Mouse (Mus musculus) liver, embryonic 12.5 days (tissue): ENCODE results near the gene Ap2b1. TPM values are rescaled to one million over a fixed set of nuclear protein-coding genes. Genes with fewer than 3 reads are reported as not detected.

Source experiments
- ATAC-seq: fragments of 200-750 bp; cut with Nextera tagmentation; 2 replicates; pipeline ENCODE4 v1.8.0; 2017; ENCODE audit warnings: moderate number of reproducible peaks, mild to moderate bottlenecking, moderate library complexity
- H3K27ac ChIP-seq: fragments of 300-500 bp; sonication (generic); 2 replicates; pipeline ENCODE4 v1.5.1; 2016; ENCODE audit warnings: mild to moderate bottlenecking
- H3K27me3 ChIP-seq: fragments of 300-500 bp; sonication (generic); replicated peaks from 2 replicates; pipeline ENCODE4 v1.6.1; 2016; ENCODE audit warnings: mild to moderate bottlenecking, moderate library complexity
- H3K36me3 ChIP-seq: fragments of 300-500 bp; sonication (generic); 2 replicates; pipeline ENCODE4 v1.6.1; 2016; ENCODE audit warnings: mild to moderate bottlenecking, moderate library complexity
- H3K4me1 ChIP-seq: fragments of 300-500 bp; sonication (generic); 2 replicates; pipeline ENCODE4 v1.6.1; 2016
- H3K4me2 ChIP-seq: fragments of 300-500 bp; sonication (generic); 2 replicates; pipeline ENCODE4 v1.6.1; 2016; ENCODE audit warnings: mild to moderate bottlenecking, moderate library complexity
- H3K4me3 ChIP-seq: fragments of 300-500 bp; sonication (generic); 2 replicates; pipeline ENCODE4 v1.5.1; 2016; ENCODE audit warnings: mild to moderate bottlenecking, moderate library complexity
- H3K9ac ChIP-seq: fragments of 300-500 bp; sonication (generic); 2 replicates; pipeline ENCODE4 v1.6.1; 2016; ENCODE audit warnings: mild to moderate bottlenecking, moderate library complexity
- H3K9me3 ChIP-seq: fragments of 300-500 bp; sonication (generic); replicated peaks from 2 replicates; pipeline ENCODE4 v1.6.1; 2016; ENCODE audit warnings: mild to moderate bottlenecking, moderate library complexity
- WGBS: fragments of 180-500 bp; shearing (Covaris S2); methylation state at CpG from one replicate; pipeline ENCODE4 v1.1.7; 2016; ENCODE audit not compliant: insufficient replicate concordance; 5-methylcytosine and 5-hydroxymethylcytosine counted together
- polyA plus RNA-seq: library from polyadenylated mRNA; unstranded; fragments of >200 nt; fragmentation: Nextera tagmentation; extraction: Ambion mirVana; gene quantifications from 2 replicates; pipeline ENCODE4 v1.2.1, GENCODE M21; 2016

Ap2b1 gene
- polyA plus RNA-seq, 1 experiment from 2014 or later: 32.8 TPM

- no peak overlapping the region for H3K9ac ChIP-seq
- ATAC-seq: no peak
- no peaks in the 10 kb centered on the region for H3K27me3 ChIP-seq
- WGBS: 69% methylated on average over 3 of the region's 3 CpGs
- H3K9me3 ChIP-seq: no peaks in the 10 kb centered on the region
- no peak overlapping the region for H3K4me3 ChIP-seq
- no peak overlapping the region for H3K4me2 ChIP-seq
- no peaks in the 10 kb centered on the region for H3K4me1 ChIP-seq
- peaks cover 54% of the 10 kb centered on the region for H3K36me3 ChIP-seq
- no peak overlapping the region for H3K27ac ChIP-seq
Observed at GRCm38 (mm10) chr11:83357421-83357820, 58.6 kb downstream of the Ap2b1 start.

- H3K36me3 ChIP-seq: peaks cover 61% of the 10 kb centered on the region
- WGBS: 92% methylated on average over 6 of the region's 6 CpGs
Observed at GRCm38 (mm10) chr11:83364656-83365055, 65.8 kb downstream of the Ap2b1 start.

GRCm38 (mm10) chr11:83371267-83371666 is 72.4 kb downstream of the Ap2b1 start:
- Histone ChIP-seq H3K36me3 (peaks cover 87% of the 10 kb centered on the region), H3K4me2 (no peak overlapping the region)
- WGBS: 85% methylated on average over 4 of the region's 4 CpGs

More at GRCm38 (mm10) chr11:83364656-83365055, 65.8 kb downstream of the Ap2b1 start:
- Histone ChIP-seq H3K9me3 (no peaks in the 10 kb centered on the region), H3K27me3 (no peaks in the 10 kb centered on the region), H3K9ac (no peak overlapping the region), H3K4me3 (no peak overlapping the region), H3K4me1 (no peaks in the 10 kb centered on the region), H3K27ac (no peak overlapping the region), H3K4me2 (no peak overlapping the region)
- no peak for ATAC-seq

GRCm38 (mm10) chr11:83379745-83380341 is 81.0 kb downstream of the Ap2b1 start:
- Histone ChIP-seq H3K4me2 (no peak overlapping the region), H3K9ac (no peak overlapping the region), H3K36me3 (peaks cover 47% of the 10 kb centered on the region), H3K4me3 (no peak overlapping the region), H3K27ac (no peak overlapping the region), H3K27me3 (no peaks in the 10 kb centered on the region), H3K9me3 (no peaks in the 10 kb centered on the region), H3K4me1 (peaks cover 20% of the 10 kb centered on the region)
- 54% methylated on average over 7 of the region's 7 CpGs for WGBS
- peak; percentile 74 for ATAC-seq

More at GRCm38 (mm10) chr11:83371267-83371666, 72.4 kb downstream of the Ap2b1 start:
- Histone ChIP-seq H3K27ac (no peak overlapping the region), H3K4me1 (no peaks in the 10 kb centered on the region), H3K4me3 (no peak overlapping the region), H3K27me3 (no peaks in the 10 kb centered on the region), H3K9ac (no peak overlapping the region), H3K9me3 (no peaks in the 10 kb centered on the region)
- no peak for ATAC-seq

- peaks cover 28% of the 10 kb centered on the region for H3K36me3 ChIP-seq
- no peak for ATAC-seq
Observed at GRCm38 (mm10) chr11:83382876-83383531, 84.2 kb downstream of the Ap2b1 start.

GRCm38 (mm10) chr11:83383532-83383887 is 84.7 kb downstream of the Ap2b1 start:
- Histone ChIP-seq H3K9me3 (no peaks in the 10 kb centered on the region), H3K4me2 (no peak overlapping the region), H3K27ac (no peak overlapping the region), H3K27me3 (no peaks in the 10 kb centered on the region), H3K4me3 (no peak overlapping the region), H3K4me1 (peaks cover 18% of the 10 kb centered on the region), H3K9ac (no peak overlapping the region), H3K36me3 (peaks cover 29% of the 10 kb centered on the region)
- 76% methylated on average over 1 of the region's 1 CpGs for WGBS
- ATAC-seq: no peak

More at GRCm38 (mm10) chr11:83382876-83383531, 84.2 kb downstream of the Ap2b1 start:
- H3K4me2 ChIP-seq: no peak overlapping the region
- H3K9ac ChIP-seq: no peak overlapping the region
- WGBS: 85% methylated on average over 9 of the region's 9 CpGs
- H3K4me1 ChIP-seq: peaks cover 20% of the 10 kb centered on the region
- no peaks in the 10 kb centered on the region for H3K9me3 ChIP-seq
- no peaks in the 10 kb centered on the region for H3K27me3 ChIP-seq
- no peak overlapping the region for H3K4me3 ChIP-seq
- H3K27ac ChIP-seq: no peak overlapping the region

GRCm38 (mm10) chr11:83393062-83393461 is 94.2 kb downstream of the Ap2b1 start:
- no peak overlapping the region for H3K9ac ChIP-seq
- 82% methylated on average over 4 of the region's 4 CpGs for WGBS
- no peak overlapping the region for H3K4me2 ChIP-seq
- H3K4me1 ChIP-seq: no peaks in the 10 kb centered on the region
- no peaks in the 10 kb centered on the region for H3K9me3 ChIP-seq
- H3K27me3 ChIP-seq: no peaks in the 10 kb centered on the region
- H3K27ac ChIP-seq: no peak overlapping the region
- no peak for ATAC-seq
- peaks cover 84% of the 10 kb centered on the region for H3K36me3 ChIP-seq
- H3K4me3 ChIP-seq: no peak overlapping the region

- no peak for ATAC-seq
- Histone ChIP-seq H3K36me3 (peaks cover 88% of the 10 kb centered on the region), H3K4me3 (no peak overlapping the region), H3K27me3 (no peaks in the 10 kb centered on the region), H3K4me1 (no peaks in the 10 kb centered on the region), H3K27ac (no peak overlapping the region), H3K9me3 (no peaks in the 10 kb centered on the region), H3K9ac (no peak overlapping the region), H3K4me2 (no peak overlapping the region)
- WGBS: 56% methylated on average over 6 of the region's 6 CpGs
Observed at GRCm38 (mm10) chr11:83394802-83395439, 96.1 kb downstream of the Ap2b1 start.

- H3K9ac ChIP-seq: no peak overlapping the region
- no peak overlapping the region for H3K27ac ChIP-seq
- no peak overlapping the region for H3K4me2 ChIP-seq
- H3K9me3 ChIP-seq: no peaks in the 10 kb centered on the region
- ATAC-seq: no peak
- H3K4me1 ChIP-seq: no peaks in the 10 kb centered on the region
- H3K36me3 ChIP-seq: peaks cover 76% of the 10 kb centered on the region
- WGBS: 84% methylated on average over 7 of the region's 7 CpGs
- H3K27me3 ChIP-seq: no peaks in the 10 kb centered on the region
- no peak overlapping the region for H3K4me3 ChIP-seq
Observed at GRCm38 (mm10) chr11:83397626-83398025, 98.8 kb downstream of the Ap2b1 start.

- Histone ChIP-seq H3K27me3 (no peaks in the 10 kb centered on the region), H3K9me3 (no peaks in the 10 kb centered on the region), H3K36me3 (peaks cover 76% of the 10 kb centered on the region), H3K4me2 (no peak overlapping the region), H3K27ac (no peak overlapping the region), H3K9ac (no peak overlapping the region), H3K4me3 (no peak overlapping the region), H3K4me1 (no peaks in the 10 kb centered on the region)
- WGBS: 63% methylated on average over 5 of the region's 5 CpGs
- no peak for ATAC-seq
Observed at GRCm38 (mm10) chr11:83398724-83399123, 99.9 kb downstream of the Ap2b1 start.

- Histone ChIP-seq H3K4me2 (no peak overlapping the region), H3K9ac (no peak overlapping the region), H3K27ac (no peak overlapping the region), H3K9me3 (no peaks in the 10 kb centered on the region), H3K4me1 (no peaks in the 10 kb centered on the region), H3K36me3 (peaks cover 46% of the 10 kb centered on the region), H3K4me3 (no peak overlapping the region), H3K27me3 (peaks cover 21% of the 10 kb centered on the region)
- WGBS: 79% methylated on average over 7 of the region's 7 CpGs
- ATAC-seq: no peak
Observed at GRCm38 (mm10) chr11:83403787-83404186, 105.0 kb downstream of the Ap2b1 start.

- no peaks in the 10 kb centered on the region for H3K9me3 ChIP-seq
- 46% methylated on average over 3 of the region's 3 CpGs for WGBS
- H3K9ac ChIP-seq: no peak overlapping the region
- H3K36me3 ChIP-seq: peaks cover 26% of the 10 kb centered on the region
- peaks cover 11% of the 10 kb centered on the region; the same call in 1 of the 2 replicates for H3K4me1 ChIP-seq
- H3K4me2 ChIP-seq: no peak overlapping the region
- ATAC-seq: no peak
- no peak overlapping the region for H3K4me3 ChIP-seq
- H3K27me3 ChIP-seq: peaks cover 48% of the 10 kb centered on the region
- no peak overlapping the region for H3K27ac ChIP-seq
Observed at GRCm38 (mm10) chr11:83406391-83406790, 107.6 kb downstream of the Ap2b1 start.
